Mouse (Mus musculus): ENCODE measurements at regions not wholly inside any gene's neighbourhood (a gene's known extent, or its start where the extent isn't known, plus 50 kb on each side); places are given as distances from the start of the nearest gene placed in this dataset.

GRCm38 (mm10) chr8:34441756-34442155 lies 330.2 kb upstream of the Gm10131 start:
- Histone ChIP-seq H3K4me3 (replicated peaks; ENCODE audit: low read length) (no peak overlapping the region), H3K27me3 (ENCODE audit: insufficient read depth, low read length) (no peaks in the 10 kb centered on the region), H3K9me3 (ENCODE audit: low read length) (peaks cover 12% of the 10 kb centered on the region; the same call in 1 of the 2 replicates), H3K36me3 (ENCODE audit: insufficient read depth, low read length) (no peaks in the 10 kb centered on the region), H3K4me1 (replicated peaks; ENCODE audit: low read depth, low read length) (no peaks in the 10 kb centered on the region)
- TF ChIP-seq NANOG (IDR thresholded peaks at IDR 0.05; ENCODE audit: borderline replicate concordance, low read length) = no peak
- TF ChIP-seq POU5F1 (IDR thresholded peaks at IDR 0.05; ENCODE audit: borderline replicate concordance, low read length) = no peak
- TF ChIP-seq CTCF (conservative IDR thresholded peaks at IDR 0.05; ENCODE audit: low read length) = no peak

- no peak for TF ChIP-seq POU5F1 (IDR thresholded peaks at IDR 0.05; ENCODE audit: borderline replicate concordance, low read length)
- no peak for TF ChIP-seq NANOG (IDR thresholded peaks at IDR 0.05; ENCODE audit: borderline replicate concordance, low read length)
- no peak for TF ChIP-seq CTCF (conservative IDR thresholded peaks at IDR 0.05; ENCODE audit: low read length)
- H3K27me3 ChIP-seq (ENCODE audit: insufficient read depth, low read length) = no peaks in the 10 kb centered on the region
- H3K36me3 ChIP-seq (ENCODE audit: insufficient read depth, low read length) = no peaks in the 10 kb centered on the region
- H3K4me1 ChIP-seq (replicated peaks; ENCODE audit: low read depth, low read length) = no peaks in the 10 kb centered on the region
- H3K4me3 ChIP-seq (replicated peaks; ENCODE audit: low read length) = no peak overlapping the region
- H3K9me3 ChIP-seq (ENCODE audit: low read length) = peaks cover 12% of the 10 kb centered on the region; the same call in 1 of the 2 replicates
These were observed 329.2 kb upstream of the Gm10131 start for GRCm38 (mm10) chr8:34440771-34441170.

GRCm38 (mm10) chr8:34438771-34439170 lies 327.2 kb upstream of the Gm10131 start:
- Histone ChIP-seq H3K27me3 (ENCODE audit: insufficient read depth, low read length) (no peaks in the 10 kb centered on the region), H3K9me3 (ENCODE audit: low read length) (peaks cover 12% of the 10 kb centered on the region; the same call in 1 of the 2 replicates), H3K4me3 (replicated peaks; ENCODE audit: low read length) (no peak overlapping the region), H3K36me3 (ENCODE audit: insufficient read depth, low read length) (no peaks in the 10 kb centered on the region), H3K4me1 (replicated peaks; ENCODE audit: low read depth, low read length) (no peaks in the 10 kb centered on the region)
- TF ChIP-seq NANOG (IDR thresholded peaks at IDR 0.05; ENCODE audit: borderline replicate concordance, low read length) (no peak), POU5F1 (IDR thresholded peaks at IDR 0.05; ENCODE audit: borderline replicate concordance, low read length) (no peak), CTCF (conservative IDR thresholded peaks at IDR 0.05; ENCODE audit: low read length) (no peak)

- no peak for TF ChIP-seq CTCF (conservative IDR thresholded peaks at IDR 0.05; ENCODE audit: low read length)
- TF ChIP-seq NANOG (IDR thresholded peaks at IDR 0.05; ENCODE audit: borderline replicate concordance, low read length) = no peak
- no peak for TF ChIP-seq POU5F1 (IDR thresholded peaks at IDR 0.05; ENCODE audit: borderline replicate concordance, low read length)
- H3K27me3 ChIP-seq (ENCODE audit: insufficient read depth, low read length) = no peaks in the 10 kb centered on the region
- no peaks in the 10 kb centered on the region for H3K9me3 ChIP-seq (ENCODE audit: low read length)
- H3K36me3 ChIP-seq (ENCODE audit: insufficient read depth, low read length) = no peaks in the 10 kb centered on the region
- no peak overlapping the region for H3K4me3 ChIP-seq (replicated peaks; ENCODE audit: low read length)
- H3K4me1 ChIP-seq (replicated peaks; ENCODE audit: low read depth, low read length) = no peaks in the 10 kb centered on the region
These were observed 320.4 kb upstream of the Gm10131 start for GRCm38 (mm10) chr8:34431985-34432384.

- Histone ChIP-seq H3K4me3 (replicated peaks; ENCODE audit: low read length) (no peak overlapping the region), H3K36me3 (ENCODE audit: insufficient read depth, low read length) (no peaks in the 10 kb centered on the region), H3K9me3 (ENCODE audit: low read length) (no peaks in the 10 kb centered on the region), H3K4me1 (replicated peaks; ENCODE audit: low read depth, low read length) (no peaks in the 10 kb centered on the region), H3K27me3 (ENCODE audit: insufficient read depth, low read length) (no peaks in the 10 kb centered on the region)
- TF ChIP-seq NANOG (IDR thresholded peaks at IDR 0.05; ENCODE audit: borderline replicate concordance, low read length) (no peak), CTCF (conservative IDR thresholded peaks at IDR 0.05; ENCODE audit: low read length) (no peak), POU5F1 (IDR thresholded peaks at IDR 0.05; ENCODE audit: borderline replicate concordance, low read length) (no peak)
These were observed 317.7 kb upstream of the Gm10131 start for GRCm38 (mm10) chr8:34429231-34429630.

- Histone ChIP-seq H3K4me3 (replicated peaks; ENCODE audit: low read length) (no peak overlapping the region), H3K27me3 (ENCODE audit: insufficient read depth, low read length) (peaks cover 13% of the 10 kb centered on the region), H3K36me3 (ENCODE audit: insufficient read depth, low read length) (no peaks in the 10 kb centered on the region), H3K4me1 (replicated peaks; ENCODE audit: low read depth, low read length) (peaks cover 3% of the 10 kb centered on the region), H3K9me3 (ENCODE audit: low read length) (no peaks in the 10 kb centered on the region; the same call in 1 of the 2 replicates)
- TF ChIP-seq CTCF (conservative IDR thresholded peaks at IDR 0.05; ENCODE audit: low read length) (no peak), NANOG (IDR thresholded peaks at IDR 0.05; ENCODE audit: borderline replicate concordance, low read length) (no peak), POU5F1 (IDR thresholded peaks at IDR 0.05; ENCODE audit: borderline replicate concordance, low read length) (no peak)
These were observed 290.0 kb upstream of the Gm10131 start for GRCm38 (mm10) chr8:34401571-34401970.

GRCm38 (mm10) chr8:34398914-34399813 lies 287.6 kb upstream of the Gm10131 start:
- peaks cover 13% of the 10 kb centered on the region for H3K27me3 ChIP-seq (ENCODE audit: insufficient read depth, low read length)
- no peaks in the 10 kb centered on the region for H3K9me3 ChIP-seq (ENCODE audit: low read length)
- no peaks in the 10 kb centered on the region for H3K36me3 ChIP-seq (ENCODE audit: insufficient read depth, low read length)
- no peak overlapping the region for H3K4me3 ChIP-seq (replicated peaks; ENCODE audit: low read length)
- H3K4me1 ChIP-seq (replicated peaks; ENCODE audit: low read depth, low read length) = peaks cover 3% of the 10 kb centered on the region
- TF ChIP-seq POU5F1 (IDR thresholded peaks at IDR 0.05; ENCODE audit: borderline replicate concordance, low read length) (no peak), NANOG (IDR thresholded peaks at IDR 0.05; ENCODE audit: borderline replicate concordance, low read length) (no peak), CTCF (conservative IDR thresholded peaks at IDR 0.05; ENCODE audit: low read length) (no peak)

GRCm38 (mm10) chr8:34397583-34398411 lies 286.3 kb upstream of the Gm10131 start:
- Histone ChIP-seq H3K4me3 (replicated peaks; ENCODE audit: low read length) (0 out of 2 replicates have a peak overlapping the region, but pooled peaks have one; percentile 41), H3K9me3 (ENCODE audit: low read length) (no peaks in the 10 kb centered on the region), H3K4me1 (replicated peaks; ENCODE audit: low read depth, low read length) (peaks cover 3% of the 10 kb centered on the region), H3K27me3 (ENCODE audit: insufficient read depth, low read length) (peaks cover 10% of the 10 kb centered on the region), H3K36me3 (ENCODE audit: insufficient read depth, low read length) (no peaks in the 10 kb centered on the region)
- TF ChIP-seq CTCF (conservative IDR thresholded peaks at IDR 0.05; ENCODE audit: low read length) (0 out of 2 replicates have a peak, but pooled peaks have one; percentile 0), NANOG (IDR thresholded peaks at IDR 0.05; ENCODE audit: borderline replicate concordance, low read length) (no peak)

Measured in E14TG2a.4 (cell line).